Mouse (Mus musculus): ENCODE measurements at regions not wholly inside any gene's neighbourhood (a gene's known extent, or its start where the extent isn't known, plus 50 kb on each side); places are given as distances from the start of the nearest gene placed in this dataset.

GRCm38 (mm10) chrX:142561788-142562187, 119.4 kb upstream of the Tmem164 start:
- WGBS = 56% methylated on average over 5 of the region's 5 CpGs
- Histone ChIP-seq H3K9ac (ENCODE audit: low read length) (no peak overlapping the region), H3K27ac (ENCODE audit: low read length) (no peak overlapping the region), H3K27me3 (ENCODE audit: control insufficient read depth, insufficient read depth, low read depth, low read length) (no peaks in the 10 kb centered on the region), H3K9me3 (ENCODE audit: control insufficient read depth, low read length) (no peaks in the 10 kb centered on the region), H3K36me3 (ENCODE audit: control insufficient read depth, insufficient read depth, low read length) (no peaks in the 10 kb centered on the region), H3K4me1 (replicated peaks; ENCODE audit: control insufficient read depth, insufficient read depth, low read length) (no peaks in the 10 kb centered on the region), H3K4me3 (ENCODE audit: low read length) (no peak overlapping the region), H3K4me2 (ENCODE audit: low read depth, low read length) (no peak overlapping the region)
- ATAC-seq (ENCODE audit: low read depth) = no peak

- Histone ChIP-seq H3K9me3 (ENCODE audit: control insufficient read depth, low read length) (no peaks in the 10 kb centered on the region), H3K36me3 (ENCODE audit: control insufficient read depth, insufficient read depth, low read length) (no peaks in the 10 kb centered on the region), H3K27me3 (ENCODE audit: control insufficient read depth, insufficient read depth, low read depth, low read length) (no peaks in the 10 kb centered on the region), H3K4me3 (ENCODE audit: low read length) (no peak overlapping the region), H3K4me2 (ENCODE audit: low read depth, low read length) (no peak overlapping the region), H3K4me1 (replicated peaks; ENCODE audit: control insufficient read depth, insufficient read depth, low read length) (no peaks in the 10 kb centered on the region), H3K9ac (ENCODE audit: low read length) (no peak overlapping the region), H3K27ac (ENCODE audit: low read length) (no peak overlapping the region)
- WGBS = 62% methylated on average over 9 of the region's 9 CpGs
- no peak for ATAC-seq (ENCODE audit: low read depth)
These were observed 117.0 kb upstream of the Tmem164 start for GRCm38 (mm10) chrX:142564186-142564585.

- no peak overlapping the region for H3K4me2 ChIP-seq (ENCODE audit: low read depth, low read length)
- H3K27me3 ChIP-seq (ENCODE audit: control insufficient read depth, insufficient read depth, low read depth, low read length) = no peaks in the 10 kb centered on the region
- H3K27ac ChIP-seq (ENCODE audit: low read length) = no peak overlapping the region
- H3K36me3 ChIP-seq (ENCODE audit: control insufficient read depth, insufficient read depth, low read length) = no peaks in the 10 kb centered on the region
- no peaks in the 10 kb centered on the region for H3K9me3 ChIP-seq (ENCODE audit: control insufficient read depth, low read length)
- no peak overlapping the region for H3K4me3 ChIP-seq (ENCODE audit: low read length)
- ATAC-seq (ENCODE audit: low read depth) = no peak
- H3K4me1 ChIP-seq (replicated peaks; ENCODE audit: control insufficient read depth, insufficient read depth, low read length) = no peaks in the 10 kb centered on the region
- H3K9ac ChIP-seq (ENCODE audit: low read length) = no peak overlapping the region
These were observed 109.4 kb upstream of the Tmem164 start for GRCm38 (mm10) chrX:142571772-142572171.

- Histone ChIP-seq H3K27ac (ENCODE audit: low read length) (no peak overlapping the region), H3K4me1 (replicated peaks; ENCODE audit: control insufficient read depth, insufficient read depth, low read length) (no peaks in the 10 kb centered on the region), H3K9ac (ENCODE audit: low read length) (no peak overlapping the region), H3K27me3 (ENCODE audit: control insufficient read depth, insufficient read depth, low read depth, low read length) (no peaks in the 10 kb centered on the region), H3K9me3 (ENCODE audit: control insufficient read depth, low read length) (no peaks in the 10 kb centered on the region), H3K4me3 (ENCODE audit: low read length) (no peak overlapping the region), H3K36me3 (ENCODE audit: control insufficient read depth, insufficient read depth, low read length) (no peaks in the 10 kb centered on the region), H3K4me2 (ENCODE audit: low read depth, low read length) (no peak overlapping the region)
- ATAC-seq (ENCODE audit: low read depth) = no peak
- 94% methylated on average over 4 of the region's 4 CpGs for WGBS
These were observed 107.2 kb upstream of the Tmem164 start for GRCm38 (mm10) chrX:142574022-142574421.

GRCm38 (mm10) chrX:142574945-142575710, 106.1 kb upstream of the Tmem164 start:
- Histone ChIP-seq H3K9me3 (ENCODE audit: control insufficient read depth, low read length) (no peaks in the 10 kb centered on the region), H3K36me3 (ENCODE audit: control insufficient read depth, insufficient read depth, low read length) (no peaks in the 10 kb centered on the region), H3K4me1 (replicated peaks; ENCODE audit: control insufficient read depth, insufficient read depth, low read length) (no peaks in the 10 kb centered on the region), H3K9ac (ENCODE audit: low read length) (no peak overlapping the region), H3K27me3 (ENCODE audit: control insufficient read depth, insufficient read depth, low read depth, low read length) (no peaks in the 10 kb centered on the region), H3K4me3 (ENCODE audit: low read length) (no peak overlapping the region), H3K27ac (ENCODE audit: low read length) (no peak overlapping the region), H3K4me2 (ENCODE audit: low read depth, low read length) (no peak overlapping the region)
- WGBS = 62% methylated on average over 10 of the region's 10 CpGs
- ATAC-seq (ENCODE audit: low read depth) = no peak

- no peak overlapping the region for H3K4me3 ChIP-seq (ENCODE audit: low read length)
- H3K4me1 ChIP-seq (replicated peaks; ENCODE audit: control insufficient read depth, insufficient read depth, low read length) = no peaks in the 10 kb centered on the region
- H3K27ac ChIP-seq (ENCODE audit: low read length) = no peak overlapping the region
- WGBS = 80% methylated on average over 3 of the region's 3 CpGs
- ATAC-seq (ENCODE audit: low read depth) = no peak
- no peaks in the 10 kb centered on the region for H3K27me3 ChIP-seq (ENCODE audit: control insufficient read depth, insufficient read depth, low read depth, low read length)
- H3K9me3 ChIP-seq (ENCODE audit: control insufficient read depth, low read length) = no peaks in the 10 kb centered on the region
- H3K4me2 ChIP-seq (ENCODE audit: low read depth, low read length) = no peak overlapping the region
- H3K36me3 ChIP-seq (ENCODE audit: control insufficient read depth, insufficient read depth, low read length) = no peaks in the 10 kb centered on the region
- no peak overlapping the region for H3K9ac ChIP-seq (ENCODE audit: low read length)
These were observed 105.1 kb upstream of the Tmem164 start for GRCm38 (mm10) chrX:142576127-142576526.

- H3K27ac ChIP-seq (ENCODE audit: low read length) = no peak overlapping the region
- no peak overlapping the region for H3K4me3 ChIP-seq (ENCODE audit: low read length)
- H3K9ac ChIP-seq (ENCODE audit: low read length) = no peak overlapping the region
- H3K4me2 ChIP-seq (ENCODE audit: low read depth, low read length) = no peak overlapping the region
- WGBS = 48% methylated on average over 6 of the region's 6 CpGs
- no peaks in the 10 kb centered on the region for H3K9me3 ChIP-seq (ENCODE audit: control insufficient read depth, low read length)
- H3K36me3 ChIP-seq (ENCODE audit: control insufficient read depth, insufficient read depth, low read length) = no peaks in the 10 kb centered on the region
- H3K4me1 ChIP-seq (replicated peaks; ENCODE audit: control insufficient read depth, insufficient read depth, low read length) = no peaks in the 10 kb centered on the region
- ATAC-seq (ENCODE audit: low read depth) = peak; percentile 38; the same call in 1 of the 2 replicates
- no peaks in the 10 kb centered on the region for H3K27me3 ChIP-seq (ENCODE audit: control insufficient read depth, insufficient read depth, low read depth, low read length)
These were observed 103.6 kb upstream of the Tmem164 start for GRCm38 (mm10) chrX:142577449-142578081.

- Histone ChIP-seq H3K4me2 (ENCODE audit: low read depth, low read length) (no peak overlapping the region), H3K4me1 (replicated peaks; ENCODE audit: control insufficient read depth, insufficient read depth, low read length) (no peaks in the 10 kb centered on the region), H3K36me3 (ENCODE audit: control insufficient read depth, insufficient read depth, low read length) (no peaks in the 10 kb centered on the region), H3K27me3 (ENCODE audit: control insufficient read depth, insufficient read depth, low read depth, low read length) (no peaks in the 10 kb centered on the region), H3K4me3 (ENCODE audit: low read length) (no peak overlapping the region), H3K9me3 (ENCODE audit: control insufficient read depth, low read length) (no peaks in the 10 kb centered on the region), H3K9ac (ENCODE audit: low read length) (no peak overlapping the region), H3K27ac (ENCODE audit: low read length) (no peak overlapping the region)
- no peak for ATAC-seq (ENCODE audit: low read depth)
- 43% methylated on average over 2 of the region's 2 CpGs for WGBS
These were observed 95.9 kb upstream of the Tmem164 start for GRCm38 (mm10) chrX:142585281-142585680.

GRCm38 (mm10) chrX:142599377-142599776, 81.8 kb upstream of the Tmem164 start:
- WGBS = 82% methylated on average over 2 of the region's 2 CpGs
- ATAC-seq (ENCODE audit: low read depth) = no peak

More at GRCm38 (mm10) chrX:142599377-142599776, 81.8 kb upstream of the Tmem164 start:
- no peak overlapping the region for H3K4me3 ChIP-seq (ENCODE audit: low read length)
- H3K9me3 ChIP-seq (ENCODE audit: control insufficient read depth, low read length) = no peaks in the 10 kb centered on the region
- no peaks in the 10 kb centered on the region for H3K27me3 ChIP-seq (ENCODE audit: control insufficient read depth, insufficient read depth, low read depth, low read length)
- H3K9ac ChIP-seq (ENCODE audit: low read length) = no peak overlapping the region
- no peaks in the 10 kb centered on the region for H3K4me1 ChIP-seq (replicated peaks; ENCODE audit: control insufficient read depth, insufficient read depth, low read length)
- H3K27ac ChIP-seq (ENCODE audit: low read length) = no peak overlapping the region
- H3K36me3 ChIP-seq (ENCODE audit: control insufficient read depth, insufficient read depth, low read length) = no peaks in the 10 kb centered on the region
- no peak overlapping the region for H3K4me2 ChIP-seq (ENCODE audit: low read depth, low read length)
